Mouse (Mus musculus) liver, embryonic 12.5 days (tissue): ENCODE results near the gene Hoxa7. TPM values are rescaled to one million over a fixed set of nuclear protein-coding genes. Genes with fewer than 3 reads are reported as not detected.

Experiments used
- ATAC-seq: fragments of 200-750 bp; cut with Nextera tagmentation; 2 replicates; pipeline ENCODE4 v1.8.0; 2017; ENCODE audit warnings: moderate number of reproducible peaks, mild to moderate bottlenecking, moderate library complexity
- H3K27ac ChIP-seq: fragments of 300-500 bp; sonication (generic); 2 replicates; pipeline ENCODE4 v1.5.1; 2016; ENCODE audit warnings: mild to moderate bottlenecking
- H3K27me3 ChIP-seq: fragments of 300-500 bp; sonication (generic); replicated peaks from 2 replicates; pipeline ENCODE4 v1.6.1; 2016; ENCODE audit warnings: mild to moderate bottlenecking, moderate library complexity
- H3K36me3 ChIP-seq: fragments of 300-500 bp; sonication (generic); 2 replicates; pipeline ENCODE4 v1.6.1; 2016; ENCODE audit warnings: mild to moderate bottlenecking, moderate library complexity
- H3K4me1 ChIP-seq: fragments of 300-500 bp; sonication (generic); 2 replicates; pipeline ENCODE4 v1.6.1; 2016
- H3K4me2 ChIP-seq: fragments of 300-500 bp; sonication (generic); 2 replicates; pipeline ENCODE4 v1.6.1; 2016; ENCODE audit warnings: mild to moderate bottlenecking, moderate library complexity
- H3K4me3 ChIP-seq: fragments of 300-500 bp; sonication (generic); 2 replicates; pipeline ENCODE4 v1.5.1; 2016; ENCODE audit warnings: mild to moderate bottlenecking, moderate library complexity
- H3K9ac ChIP-seq: fragments of 300-500 bp; sonication (generic); 2 replicates; pipeline ENCODE4 v1.6.1; 2016; ENCODE audit warnings: mild to moderate bottlenecking, moderate library complexity
- H3K9me3 ChIP-seq: fragments of 300-500 bp; sonication (generic); replicated peaks from 2 replicates; pipeline ENCODE4 v1.6.1; 2016; ENCODE audit warnings: mild to moderate bottlenecking, moderate library complexity
- WGBS: fragments of 180-500 bp; shearing (Covaris S2); methylation state at CpG from one replicate; pipeline ENCODE4 v1.1.7; 2016; ENCODE audit not compliant: insufficient replicate concordance; 5-methylcytosine and 5-hydroxymethylcytosine counted together
- polyA plus RNA-seq: library from polyadenylated mRNA; unstranded; fragments of >200 nt; fragmentation: Nextera tagmentation; extraction: Ambion mirVana; gene quantifications from 2 replicates; pipeline ENCODE4 v1.2.1, GENCODE M21; 2016

Gene Hoxa7
- polyA plus RNA-seq, 1 experiment from 2014 or later, result 0.74 TPM

DNA sequence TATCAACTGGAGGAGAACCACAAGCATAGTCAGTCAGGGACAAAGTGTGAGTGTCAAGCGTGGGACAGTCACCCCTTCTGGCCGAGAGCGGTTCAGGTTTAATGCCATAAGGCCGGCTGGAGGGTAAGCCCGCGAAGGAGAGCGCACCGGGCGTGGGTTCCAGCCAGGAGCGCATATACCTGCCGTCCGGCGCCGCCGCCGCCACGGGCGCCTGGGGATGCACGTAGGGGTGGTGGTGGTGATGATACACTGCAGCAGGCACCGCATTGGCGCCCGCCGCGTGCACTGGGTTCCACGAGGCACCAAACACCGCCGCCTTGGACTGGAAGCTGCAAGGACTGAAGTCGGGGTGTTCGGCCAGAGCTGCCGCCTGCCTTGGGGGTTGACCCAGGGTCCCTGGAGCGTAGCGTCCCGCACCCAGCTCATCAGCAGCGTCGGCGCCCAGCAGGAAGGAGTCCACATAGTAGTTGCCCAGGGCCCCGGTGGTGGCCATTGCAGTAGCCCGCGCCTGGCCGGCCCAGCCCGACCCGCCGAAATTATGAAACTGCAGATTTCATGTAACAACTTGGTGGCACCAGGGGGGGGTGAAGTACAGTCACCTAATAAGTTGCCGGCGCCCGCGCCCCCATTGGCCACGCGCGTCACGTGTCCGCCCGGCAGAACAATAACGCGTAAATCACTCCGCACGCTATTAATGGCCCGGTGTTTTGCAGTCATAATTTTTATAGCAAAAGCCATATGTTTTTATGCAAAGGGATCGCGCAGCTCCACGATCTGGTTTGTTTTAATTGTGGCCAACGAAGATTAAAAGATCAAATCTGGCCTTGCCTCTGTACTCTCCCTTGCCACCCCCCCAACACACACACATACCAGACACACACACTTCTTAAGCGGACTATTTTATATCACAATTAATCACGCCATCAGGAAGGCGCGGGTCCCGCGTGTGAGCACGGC is 4.2 kb upstream of the Hoxa7 start:
- H3K9ac ChIP-seq, result no peak overlapping the region
- ATAC-seq, result no peak
- H3K27ac ChIP-seq, result no peak overlapping the region
- peaks cover 12% of the 10 kb centered on the region for H3K4me1 ChIP-seq
- H3K9me3 ChIP-seq, result no peaks in the 10 kb centered on the region
- H3K36me3 ChIP-seq, result no peaks in the 10 kb centered on the region
- peaks cover 99% of the 10 kb centered on the region for H3K27me3 ChIP-seq
- WGBS, result 4% methylated on average over 69 of the region's 69 CpGs
- H3K4me3 ChIP-seq, result peak overlapping the region; percentile 25
- H3K4me2 ChIP-seq, result peak overlapping the region; percentile 34

DNA sequence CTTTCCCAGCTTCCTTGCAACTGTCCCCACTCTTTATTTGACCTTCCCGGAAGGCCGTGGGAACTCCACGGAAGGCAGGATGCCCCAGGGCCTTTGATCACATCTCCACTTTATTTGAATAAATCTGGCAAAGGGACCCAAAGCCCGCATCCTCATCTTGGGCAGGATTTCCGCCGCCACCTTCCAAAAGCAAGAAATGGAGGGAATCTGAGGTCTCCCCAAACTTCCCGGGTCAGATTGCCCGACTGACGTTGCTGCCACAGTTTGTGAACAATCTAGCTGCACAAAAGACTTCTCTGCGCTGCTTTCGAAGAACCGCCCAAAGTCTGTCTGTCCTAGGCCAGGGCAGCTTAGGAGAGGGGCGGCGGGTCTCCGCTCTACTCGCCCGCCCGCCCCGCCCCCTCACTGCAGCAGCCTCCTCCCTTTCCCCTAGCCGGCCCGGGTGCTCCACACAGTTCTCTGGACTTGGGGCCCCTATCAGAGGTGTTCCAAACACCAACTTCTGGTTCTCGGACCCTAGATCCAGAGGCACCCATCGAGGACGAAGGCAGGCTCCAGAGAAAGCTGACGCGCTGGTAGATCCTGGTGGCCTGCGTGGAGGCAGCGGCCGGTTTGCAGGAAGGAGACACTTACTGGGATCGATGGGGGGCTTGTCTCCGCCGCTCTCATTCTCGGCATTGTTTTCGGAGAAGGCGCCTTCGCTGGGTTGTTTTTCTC is 3.4 kb upstream of the Hoxa7 start:
- 2% methylated on average over 36 of the region's 36 CpGs for WGBS
- peaks cover 99% of the 10 kb centered on the region for H3K27me3 ChIP-seq
- no peak for ATAC-seq
- no peaks in the 10 kb centered on the region for H3K36me3 ChIP-seq
- H3K9me3 ChIP-seq, result no peaks in the 10 kb centered on the region
- no peak overlapping the region for H3K27ac ChIP-seq
- H3K4me1 ChIP-seq, result peaks cover 12% of the 10 kb centered on the region
- peak overlapping the region; percentile 25 for H3K4me3 ChIP-seq
- H3K9ac ChIP-seq, result no peak overlapping the region
- peak overlapping the region; percentile 34 for H3K4me2 ChIP-seq

- no peaks in the 10 kb centered on the region for H3K9me3 ChIP-seq
- peaks cover 99% of the 10 kb centered on the region for H3K27me3 ChIP-seq
- no peaks in the 10 kb centered on the region for H3K36me3 ChIP-seq
- H3K4me1 ChIP-seq, result peaks cover 12% of the 10 kb centered on the region
- H3K4me3 ChIP-seq, result peak overlapping the region; percentile 25; the same call in 1 of the 2 replicates
- H3K27ac ChIP-seq, result no peak overlapping the region
- ATAC-seq, result no peak
- 0 out of 2 replicates have a peak overlapping the region, but pooled peaks have one; percentile 8 for H3K4me2 ChIP-seq
- WGBS, result 5% methylated on average over 24 of the region's 24 CpGs
- no peak overlapping the region for H3K9ac ChIP-seq
Observed at GRCm38 (mm10) chr6:52223939-52224760, 2.5 kb upstream of the Hoxa7 start.

GRCm38 (mm10) chr6:52222729-52223128 is 1.1 kb upstream of the Hoxa7 start:
- Histone ChIP-seq H3K27ac (no peak overlapping the region), H3K4me3 (no peak overlapping the region), H3K4me2 (no peak overlapping the region), H3K9ac (no peak overlapping the region), H3K9me3 (no peaks in the 10 kb centered on the region), H3K4me1 (peaks cover 12% of the 10 kb centered on the region), H3K27me3 (peaks cover 100% of the 10 kb centered on the region), H3K36me3 (no peaks in the 10 kb centered on the region)
- WGBS, result 25% methylated on average over 13 of the region's 13 CpGs
- no peak for ATAC-seq

GRCm38 (mm10) chr6:52221993-52222685 is 485 bp upstream of the Hoxa7 start:
- Histone ChIP-seq H3K4me2 (peak overlapping the region; percentile 74), H3K27me3 (peaks cover 100% of the 10 kb centered on the region), H3K27ac (no peak overlapping the region), H3K9ac (no peak overlapping the region), H3K4me1 (peaks cover 12% of the 10 kb centered on the region), H3K4me3 (peak overlapping the region; percentile 53), H3K9me3 (no peaks in the 10 kb centered on the region), H3K36me3 (no peaks in the 10 kb centered on the region)
- 14% methylated on average over 21 of the region's 21 CpGs for WGBS
- ATAC-seq, result no peak

DNA sequence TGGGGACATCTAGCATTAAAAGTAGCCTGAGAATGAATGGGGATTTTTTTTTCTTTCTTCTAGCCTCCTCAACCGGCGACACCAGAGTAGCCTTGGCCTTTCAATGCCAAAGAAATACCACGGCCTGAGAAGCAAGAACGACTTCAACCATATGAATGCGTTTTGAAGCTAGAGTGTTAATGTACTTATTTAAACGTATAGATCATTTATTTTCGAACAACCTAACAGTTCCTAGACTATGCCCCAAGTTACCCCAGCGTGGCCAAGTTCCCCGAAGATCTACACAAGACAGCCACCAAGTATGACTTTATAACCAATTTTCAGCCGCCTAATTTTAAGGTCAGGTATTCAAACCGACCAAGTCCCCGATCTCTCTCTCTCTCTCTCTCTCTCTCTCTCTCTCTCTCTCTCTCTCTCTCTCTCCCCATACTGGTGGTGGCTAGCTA is 766 bp downstream of the Hoxa7 start:
- WGBS, result 9% methylated on average over 12 of the region's 12 CpGs
- Histone ChIP-seq H3K27ac (no peak overlapping the region), H3K4me1 (peaks cover 17% of the 10 kb centered on the region), H3K4me3 (peak overlapping the region; percentile 53), H3K4me2 (peak overlapping the region; percentile 74), H3K36me3 (no peaks in the 10 kb centered on the region), H3K9me3 (no peaks in the 10 kb centered on the region), H3K27me3 (peaks cover 100% of the 10 kb centered on the region), H3K9ac (no peak overlapping the region; the same call in 1 of the 2 replicates)
- ATAC-seq, result no peak

DNA sequence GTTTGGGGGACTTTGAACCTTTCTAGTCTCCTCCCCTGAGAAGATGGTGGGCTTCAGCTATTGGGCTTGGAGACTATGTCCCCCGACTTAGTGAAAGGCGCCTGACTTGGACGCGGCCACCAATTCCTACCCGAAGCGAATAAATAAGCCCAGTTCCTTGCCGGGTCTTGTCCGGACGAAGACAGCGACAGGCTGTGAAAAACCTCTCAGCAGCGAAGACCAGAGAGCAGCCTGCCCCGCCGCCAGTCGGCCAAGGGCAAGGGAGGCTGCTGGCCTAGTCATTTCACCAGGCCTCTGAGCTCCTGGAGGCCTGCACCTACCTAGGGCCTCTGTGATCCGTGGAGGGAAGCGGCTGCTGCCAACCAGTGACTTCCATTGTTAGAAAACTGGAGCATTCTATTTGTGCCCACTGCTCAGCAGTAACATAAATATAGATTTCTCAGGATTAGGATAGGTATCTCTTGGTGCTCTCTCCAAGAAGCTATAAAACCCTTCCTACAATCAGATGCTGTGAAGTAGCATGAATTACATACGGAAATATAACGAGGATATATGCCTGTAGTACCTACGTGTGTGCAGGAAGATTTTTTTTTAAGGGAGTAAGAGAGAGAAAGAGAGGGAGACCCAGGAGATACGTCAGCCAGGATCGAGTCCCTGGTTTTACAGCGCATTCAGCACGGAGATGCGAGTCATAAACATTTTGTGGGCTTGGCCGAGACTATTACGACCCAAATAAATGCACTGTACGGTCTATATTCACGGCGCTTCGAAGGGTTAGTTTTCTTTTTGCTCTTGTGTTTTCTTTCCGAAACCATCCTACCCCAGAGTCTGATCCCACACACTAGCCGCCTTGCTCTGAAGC is 1.4 kb downstream of the Hoxa7 start:
- no peaks in the 10 kb centered on the region for H3K36me3 ChIP-seq
- H3K27ac ChIP-seq, result no peak overlapping the region
- peaks cover 17% of the 10 kb centered on the region for H3K4me1 ChIP-seq
- ATAC-seq, result no peak
- H3K4me2 ChIP-seq, result no peak overlapping the region
- no peak overlapping the region for H3K4me3 ChIP-seq
- H3K27me3 ChIP-seq, result peaks cover 100% of the 10 kb centered on the region
- H3K9ac ChIP-seq, result no peak overlapping the region
- 20% methylated on average over 32 of the region's 32 CpGs for WGBS
- H3K9me3 ChIP-seq, result no peaks in the 10 kb centered on the region

DNA sequence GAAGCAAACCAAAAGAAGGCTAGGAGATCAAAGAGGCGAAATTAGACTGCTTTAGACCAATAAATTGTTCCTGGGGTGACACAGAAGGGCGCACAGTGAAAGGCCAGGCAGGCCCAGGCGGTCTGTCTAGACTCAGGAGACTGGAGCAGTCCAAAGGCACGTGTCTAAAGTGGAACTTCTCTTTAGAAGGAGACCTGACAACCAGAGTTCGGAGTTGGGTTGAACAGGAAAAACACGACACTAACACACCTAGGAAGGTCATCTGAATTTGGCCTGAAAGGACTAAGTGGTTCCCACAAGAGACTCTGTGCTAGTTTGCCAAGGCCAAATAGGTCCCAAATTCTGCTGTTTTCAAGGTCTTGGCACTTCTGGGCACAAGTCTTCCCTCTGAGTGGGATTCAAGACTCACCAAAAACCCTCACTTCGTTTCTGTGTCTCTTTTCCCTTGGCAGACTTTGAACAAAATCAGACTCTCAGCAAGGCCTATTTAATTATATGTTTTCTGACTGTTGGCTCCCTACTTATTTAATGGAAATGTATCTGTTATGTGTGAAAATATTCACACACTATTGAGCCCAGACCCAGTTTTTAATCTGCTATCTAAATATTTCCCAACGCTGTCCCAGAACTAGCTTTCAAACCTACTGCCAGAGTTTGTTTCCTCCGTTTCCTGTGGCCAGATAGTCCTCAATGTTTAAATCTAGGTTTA is 2.3 kb downstream of the Hoxa7 start:
- Histone ChIP-seq H3K9me3 (no peaks in the 10 kb centered on the region), H3K4me2 (no peak overlapping the region), H3K27me3 (peaks cover 100% of the 10 kb centered on the region), H3K27ac (no peak overlapping the region), H3K4me3 (no peak overlapping the region), H3K4me1 (peaks cover 17% of the 10 kb centered on the region), H3K36me3 (no peaks in the 10 kb centered on the region), H3K9ac (no peak overlapping the region)
- WGBS, result 30% methylated on average over 9 of the region's 9 CpGs
- no peak for ATAC-seq

GRCm38 (mm10) chr6:52218643-52219215 is 2.9 kb downstream of the Hoxa7 start:
- no peak overlapping the region for H3K4me2 ChIP-seq
- H3K4me3 ChIP-seq, result no peak overlapping the region
- ATAC-seq, result no peak
- no peaks in the 10 kb centered on the region for H3K9me3 ChIP-seq
- H3K27ac ChIP-seq, result no peak overlapping the region
- H3K36me3 ChIP-seq, result no peaks in the 10 kb centered on the region
- H3K27me3 ChIP-seq, result peaks cover 100% of the 10 kb centered on the region
- H3K4me1 ChIP-seq, result peaks cover 17% of the 10 kb centered on the region
- WGBS, result 9% methylated on average over 14 of the region's 14 CpGs
- no peak overlapping the region for H3K9ac ChIP-seq
